Mouse (Mus musculus): Measurements from ENCODE around the gene Col6a2. TPM values are rescaled to one million over a fixed set of nuclear protein-coding genes. Genes with fewer than 3 reads are reported as not detected.

Gene Col6a2
- total RNA-seq, 2 experiments from 2014 or later = 15.6 to 16.4 TPM

DNA sequence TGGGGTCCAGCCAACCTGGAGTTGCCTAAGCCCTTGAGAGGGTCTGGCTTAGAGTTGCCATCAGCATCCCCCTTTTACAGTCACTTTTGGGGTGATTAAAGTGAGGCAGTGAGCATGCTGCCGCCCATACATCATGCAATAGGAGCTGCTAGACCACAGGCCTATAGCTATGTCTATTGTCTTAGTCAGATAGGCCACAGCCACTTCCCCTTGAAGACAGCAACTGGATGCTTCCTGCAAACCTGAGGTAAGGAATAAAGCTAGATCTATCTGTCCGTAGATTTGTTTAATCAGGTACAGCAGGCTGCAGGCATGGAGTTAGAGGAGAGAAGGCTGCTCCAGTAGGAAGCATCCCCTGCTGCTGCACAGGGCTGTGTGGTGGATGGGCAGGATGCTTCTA, 52.4 kb downstream of the Col6a2 start:
- intact Hi-C loops (cut with DNase I) = no loop called here
- no peak for DNase-seq (ENCODE audit: low spot score in 2 of 2)

DNA sequence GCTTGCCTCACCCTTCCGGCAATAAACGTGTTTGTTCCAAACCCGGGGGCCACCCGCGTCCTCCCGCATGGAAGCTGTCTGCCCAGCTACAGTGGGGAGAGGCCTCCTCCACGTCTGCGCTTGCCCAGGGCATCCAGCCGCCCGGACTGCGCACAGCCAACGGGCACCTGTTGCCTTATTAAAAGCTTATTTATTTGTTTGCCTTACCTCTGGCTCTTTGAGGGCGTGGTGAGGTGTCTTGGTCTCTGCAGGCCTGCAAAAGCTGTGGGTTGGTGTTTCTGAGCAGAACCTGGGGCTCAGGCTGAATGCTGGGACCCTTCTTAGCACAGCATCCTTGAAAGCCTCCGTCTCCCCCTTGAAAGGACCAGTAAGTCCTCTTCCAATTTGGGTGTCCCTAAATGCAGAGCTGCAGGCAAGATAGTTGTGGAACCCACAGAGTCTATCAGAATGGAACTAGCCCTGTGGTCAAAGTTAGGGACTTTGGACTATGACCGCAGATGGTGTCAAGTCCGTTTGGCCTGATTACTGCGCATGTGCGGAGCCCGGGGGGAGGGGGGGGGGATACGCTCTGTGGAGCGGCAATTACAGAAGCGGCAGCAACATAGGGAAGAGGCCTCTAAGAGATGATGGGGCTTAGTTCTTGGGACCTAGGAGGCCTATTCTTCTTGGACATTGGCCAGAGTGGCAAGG, 53.3 kb downstream of the Col6a2 start:
- DNase-seq (ENCODE audit: low spot score in 2 of 2) = no peak
- intact Hi-C loops (cut with DNase I) = no loop called here

DNA sequence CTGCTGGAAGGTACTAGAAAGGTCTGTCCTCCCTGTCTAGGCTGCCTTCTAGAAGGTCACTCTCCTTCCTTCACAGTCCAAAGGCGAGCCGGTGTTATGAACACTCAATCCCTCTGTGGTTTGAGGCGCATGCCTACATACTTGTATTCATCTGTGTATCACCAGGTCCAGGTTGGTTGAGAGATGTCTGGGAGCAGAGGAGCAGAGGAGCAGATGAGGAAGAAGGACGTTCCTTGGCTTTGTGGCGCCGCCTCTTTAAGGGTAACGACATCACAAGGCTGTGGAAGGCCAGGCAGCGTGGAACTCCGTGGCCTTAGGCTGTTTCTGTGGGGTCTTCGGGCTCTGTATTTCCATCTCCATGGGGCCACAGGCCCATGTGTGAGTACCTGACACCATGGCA, 61.5 kb downstream of the Col6a2 start, which contains the start of gene Spatc1l:
Gene Spatc1l (plus strand): TSS at position 301 of the 400 bp plus-strand sequence.
- intact Hi-C loops (cut with DNase I) = no loop called here

GRCm38 (mm10) chr10:76554061-76554460, 69.4 kb downstream of the Col6a2 start:
- intact Hi-C loops (cut with DNase I) = loop anchor here (5.0 kb wide), 1 partner anchor 178 kb away; no protein-coding TSS in a partner anchor

More for the DNA sequence above, 61.5 kb downstream of the Col6a2 start, which contains the start of gene Spatc1l:
- no peak for DNase-seq (ENCODE audit: low spot score in 2 of 2)

GRCm38 (mm10) chr10:76551556-76551955, 71.9 kb downstream of the Col6a2 start:
- DNase-seq (ENCODE audit: low spot score in 2 of 2) = no peak
- intact Hi-C loops (cut with DNase I) = loop anchor here (5.0 kb wide), 1 partner anchor 181 kb away; no protein-coding TSS in a partner anchor

More at GRCm38 (mm10) chr10:76554061-76554460, 69.4 kb downstream of the Col6a2 start:
- no peak for DNase-seq (ENCODE audit: low spot score in 2 of 2)

DNA sequence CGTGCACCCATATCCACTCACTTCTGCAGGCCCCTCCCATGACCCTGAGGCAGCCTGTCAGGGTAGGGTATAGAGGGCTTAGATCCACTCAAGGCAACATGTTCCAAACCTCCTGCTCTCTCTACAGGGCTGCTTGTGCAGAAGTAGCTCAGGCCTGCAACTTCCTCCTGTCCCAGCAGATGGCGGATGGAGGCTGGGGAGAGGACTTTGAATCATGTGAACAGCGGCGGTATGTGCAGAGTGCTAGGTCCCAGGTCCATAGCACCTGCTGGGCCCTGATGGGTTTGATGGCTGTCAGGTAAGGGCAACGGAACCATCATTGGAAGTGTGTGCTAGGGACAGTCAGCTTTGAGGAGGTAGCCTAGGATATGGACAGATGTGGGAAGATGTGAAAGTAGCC, 73.0 kb downstream of the Col6a2 start:
- intact Hi-C loops (cut with DNase I) = loop anchor here (5.0 kb wide), 1 partner anchor 182 kb away; no protein-coding TSS in a partner anchor
- peak; percentile 13 to 19 for DNase-seq (ENCODE audit: low spot score in 2 of 2)

DNA sequence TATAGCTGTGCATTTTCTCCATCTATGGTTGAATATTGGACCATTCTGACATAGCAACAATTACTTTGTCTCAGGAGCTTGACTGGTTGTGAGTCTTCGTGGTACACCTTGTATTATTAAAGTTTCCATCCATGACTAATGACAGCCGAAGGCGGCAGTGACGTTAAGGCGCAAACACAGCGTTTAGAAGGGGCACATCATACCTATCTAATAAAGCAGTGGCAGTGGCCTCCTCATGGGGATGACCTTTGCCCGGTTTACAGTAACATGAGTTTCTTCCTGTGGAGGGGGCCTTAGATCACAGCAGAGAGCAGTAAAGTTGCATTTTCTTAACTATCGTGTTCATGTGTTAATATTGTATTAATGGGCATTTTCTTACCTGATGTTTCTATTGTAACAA, 75.2 kb downstream of the Col6a2 start:
- no peak for DNase-seq (ENCODE audit: low spot score in 2 of 2)
- intact Hi-C loops (cut with DNase I) = no loop called here

- intact Hi-C loops (cut with DNase I) = no loop called here
- no peak for DNase-seq (ENCODE audit: low spot score in 2 of 2)
Observed at GRCm38 (mm10) chr10:76546566-76546965, 76.9 kb downstream of the Col6a2 start.

Other genes with a start within 250 kb of the Col6a2 start
- not detected for gene AC141477.1, start 183.2 kb downstream of the Col6a2 start, total RNA-seq (2021)
- 10 to 100 TPM; 15.1 to 16.5 TPM for gene Pcnt, start 180.8 kb downstream of the Col6a2 start, total RNA-seq (2021)
- gene 2610028H24Rik, start 174.5 kb downstream of the Col6a2 start, total RNA-seq (2021) = not detected
- 10 to 100 TPM; 50.4 to 57.9 TPM for gene Mcm3ap, start 154.7 kb downstream of the Col6a2 start, total RNA-seq (2021)
- gene Ybey, start 154.5 kb downstream of the Col6a2 start, total RNA-seq (2021) = 1 to 10 TPM; 2.7 to 4.2 TPM
- gene Lss, start 92.0 kb downstream of the Col6a2 start, total RNA-seq (2021) = 10 to 100 TPM; 48.9 to 56.0 TPM
- gene Spatc1l, start 61.4 kb downstream of the Col6a2 start, total RNA-seq (2021) = not detected
- gene Ftcd, start 48.0 kb downstream of the Col6a2 start, total RNA-seq (2021) = not detected
- gene Col6a1, start 102.5 kb upstream of the Col6a2 start, total RNA-seq (2021) = 10 to 100 TPM; 40.5 to 44.3 TPM

Data from left cerebral cortex, postnatal 14 days (tissue).